Mouse (Mus musculus) C2C12 (cell line): ENCODE measurements around the gene Det1.

Experiments
- CEBPB ChIP-seq: IDR thresholded peaks from one replicate; pipeline ENCODE4 v1.6.1; 2011; ENCODE audit warnings: low read depth, mild to moderate bottlenecking, control low read depth, moderate library complexity
- CTCF ChIP-seq: IDR thresholded peaks from one replicate; pipeline ENCODE4 v1.5.1; 2011; ENCODE audit not compliant: control insufficient read depth, insufficient read depth, insufficient read length
- FOSL1 ChIP-seq: IDR thresholded peaks from one replicate; pipeline ENCODE4 v1.8.0; 2011; ENCODE audit warnings: mild to moderate bottlenecking, low read length; ENCODE audit not compliant: poor library complexity, insufficient read depth, severe bottlenecking
- MAX ChIP-seq: IDR thresholded peaks from one replicate; pipeline ENCODE4 v1.6.1; 2011; ENCODE audit warnings: mild to moderate bottlenecking, control low read depth
- MYOD1 ChIP-seq: IDR thresholded peaks from one replicate; pipeline ENCODE4 v1.6.1; 2011; ENCODE audit warnings: low read depth; ENCODE audit not compliant: control insufficient read depth, insufficient read length
- MYOG ChIP-seq: IDR thresholded peaks from one replicate; pipeline ENCODE4 v1.6.1; 2011; ENCODE audit not compliant: control insufficient read depth, insufficient read length; ENCODE audit errors: extremely low read depth
- USF1 ChIP-seq: IDR thresholded peaks from one replicate; pipeline ENCODE4 v1.6.1; 2011; ENCODE audit warnings: low read depth, mild to moderate bottlenecking, control low read depth, moderate library complexity

DNA sequence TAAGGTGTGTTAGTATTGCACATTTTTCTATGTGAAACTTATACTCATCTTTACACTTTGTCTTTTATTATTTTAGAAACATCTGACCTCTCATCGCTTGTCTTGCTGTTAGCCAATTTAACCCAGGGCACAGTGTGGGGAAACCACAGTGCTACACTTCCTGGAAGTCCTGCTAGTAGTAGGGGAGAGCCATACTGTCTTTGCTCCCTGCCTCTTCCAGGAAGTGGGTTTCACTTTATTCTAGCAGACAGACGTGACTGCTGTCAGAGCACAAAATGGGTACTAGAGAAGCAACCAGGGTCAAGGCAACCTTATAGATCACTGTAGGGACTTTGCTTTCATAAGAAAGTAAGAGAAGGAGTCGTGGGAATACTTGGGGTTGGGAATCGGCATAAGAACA lies 7.0 kb upstream of the Det1 start:
- TF ChIP-seq CTCF: no peak
- no peak for TF ChIP-seq MYOD1
- TF ChIP-seq MYOG: no peak
- TF ChIP-seq MAX: no peak
- no peak for TF ChIP-seq USF1
- TF ChIP-seq CEBPB: no peak
- TF ChIP-seq FOSL1: no peak
